Mouse (Mus musculus) heart, embryonic 14.5 days (tissue): ENCODE measurements at regions not wholly inside any gene's neighbourhood (a gene's known extent, or its start where the extent isn't known, plus 50 kb on each side); places are given as distances from the start of the nearest gene placed in this dataset.
"Not testable (repeated sequence)": the region's sequence is repeated elsewhere in the genome, so short reads cannot be mapped to it uniquely, and the experiment has no call there.

Source experiments
- ATAC-seq: fragments of 200-750 bp; cut with Nextera tagmentation; 2 replicates; pipeline ENCODE4 v1.8.0; 2017; ENCODE audit warnings: low read depth, moderate TSS enrichment; ENCODE audit not compliant: insufficient number of reproducible peaks, insufficient read depth, low FRiP score
- H3K27ac ChIP-seq, 2 experiments: fragments of 200-500 bp in 1 of 2; fragments of 300-500 bp in 1 of 2; sonication (generic) in 1 of 2; replicated peaks in 1 of 2; 2 replicates each; pipeline ENCODE4 v1.5.1; 2012 to 2014; ENCODE audit warnings: low read depth in 2 of 2, low read length in 2 of 2, control low read depth in 1 of 2, mild to moderate bottlenecking in 1 of 2, mixed read lengths in 1 of 2; ENCODE audit not compliant: control insufficient read depth in 1 of 2, insufficient read depth in 1 of 2
- H3K27me3 ChIP-seq: fragments of 300-500 bp; sonication (generic); 2 replicates; pipeline ENCODE4 v1.6.1; 2014; ENCODE audit warnings: mild to moderate bottlenecking, low read length, control low read depth; ENCODE audit not compliant: control insufficient read depth, insufficient read depth
- H3K36me3 ChIP-seq: fragments of 300-500 bp; sonication (generic); 2 replicates; pipeline ENCODE4 v1.6.1; 2014; ENCODE audit warnings: mild to moderate bottlenecking, control low read depth, low read length, mixed read lengths; ENCODE audit not compliant: control insufficient read depth, insufficient read depth
- H3K4me1 ChIP-seq, 2 experiments: fragments of 200-500 bp in 1 of 2; fragments of 300-500 bp in 1 of 2; sonication (generic) in 1 of 2; 2 replicates each; pipeline ENCODE4 v1.6.1; 2012 to 2014; ENCODE audit warnings: low read length in 2 of 2, control low read depth in 1 of 2, mixed read lengths in 1 of 2; ENCODE audit not compliant: control insufficient read depth in 2 of 2, insufficient read depth in 2 of 2
- H3K4me2 ChIP-seq: fragments of 300-500 bp; sonication (generic); 2 replicates; pipeline ENCODE4 v1.6.1; 2014; ENCODE audit warnings: mild to moderate bottlenecking, low read length
- H3K4me3 ChIP-seq, 2 experiments: fragments of 200-500 bp in 1 of 2; fragments of 300-500 bp in 1 of 2; sonication (generic) in 1 of 2; 2 replicates each; pipeline ENCODE4 v1.5.1; 2012 to 2014; ENCODE audit warnings: low read length in 2 of 2, mild to moderate bottlenecking in 2 of 2, control low read depth in 1 of 2, low read depth in 1 of 2, moderate library complexity in 1 of 2; ENCODE audit not compliant: control insufficient read depth in 1 of 2, insufficient read depth in 1 of 2
- H3K9ac ChIP-seq: fragments of 300-500 bp; sonication (generic); 2 replicates; pipeline ENCODE4 v1.6.1; 2014; ENCODE audit warnings: mild to moderate bottlenecking, low read length
- H3K9me3 ChIP-seq: fragments of 300-500 bp; sonication (generic); 2 replicates; pipeline ENCODE4 v1.6.1; 2016; ENCODE audit warnings: low read length, control low read depth; ENCODE audit not compliant: control insufficient read depth
- WGBS: fragments of 180-500 bp; shearing (Covaris S2); extraction: QIAGEN DNeasy Blood & Tissue Kit; methylation state at CpG from one replicate; pipeline ENCODE4 v1.1.7; 2014; 5-methylcytosine and 5-hydroxymethylcytosine counted together

DNA sequence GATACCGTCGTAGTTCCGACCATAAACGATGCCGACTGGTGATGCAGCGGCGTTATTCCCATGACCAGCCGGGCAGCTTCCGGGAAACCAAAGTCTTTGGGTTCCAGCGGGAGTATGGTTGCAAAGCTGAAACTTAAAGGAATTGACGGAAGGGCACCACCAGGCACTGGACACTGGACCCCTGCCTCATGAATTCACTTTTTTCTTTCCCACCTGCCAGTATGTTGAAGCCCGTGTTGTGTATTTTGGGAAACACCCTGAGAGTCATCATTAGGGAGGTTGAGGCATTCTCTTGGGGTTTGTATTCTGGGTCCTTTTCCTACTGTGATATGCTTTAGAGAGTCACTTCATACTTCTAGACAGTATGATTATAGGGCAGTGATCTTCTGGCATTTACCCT lies 197.9 kb downstream of the Samd9l start:
- H3K9me3 ChIP-seq, H3K36me3 ChIP-seq, H3K9ac ChIP-seq, ATAC-seq, H3K4me3 ChIP-seq, H3K4me2 ChIP-seq, H3K4me1 ChIP-seq, H3K27ac ChIP-seq, H3K27me3 ChIP-seq: not testable (repeated sequence)
- WGBS = 47% methylated on average over 12 of the region's 12 CpGs

DNA sequence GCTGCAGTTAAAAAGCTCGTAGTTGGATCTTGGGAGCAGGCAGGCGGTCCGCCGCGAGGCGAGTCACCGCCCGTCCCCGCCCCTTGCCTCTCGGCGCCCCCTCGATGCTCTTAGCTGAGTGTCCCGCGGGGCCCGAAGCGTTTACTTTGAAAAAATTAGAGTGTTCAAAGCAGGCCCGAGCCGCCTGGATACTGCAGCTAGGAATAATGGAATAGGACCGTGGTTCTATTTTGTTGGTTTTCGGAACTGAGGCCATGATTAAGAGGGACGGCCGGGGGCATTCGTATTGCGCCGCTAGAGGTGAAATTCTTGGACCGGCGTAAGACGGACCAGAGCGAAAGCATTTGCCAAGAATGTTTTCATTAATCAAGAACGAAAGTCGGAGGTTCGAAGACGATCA lies 198.3 kb downstream of the Samd9l start:
- 71% methylated on average over 33 of the region's 33 CpGs for WGBS

DNA sequence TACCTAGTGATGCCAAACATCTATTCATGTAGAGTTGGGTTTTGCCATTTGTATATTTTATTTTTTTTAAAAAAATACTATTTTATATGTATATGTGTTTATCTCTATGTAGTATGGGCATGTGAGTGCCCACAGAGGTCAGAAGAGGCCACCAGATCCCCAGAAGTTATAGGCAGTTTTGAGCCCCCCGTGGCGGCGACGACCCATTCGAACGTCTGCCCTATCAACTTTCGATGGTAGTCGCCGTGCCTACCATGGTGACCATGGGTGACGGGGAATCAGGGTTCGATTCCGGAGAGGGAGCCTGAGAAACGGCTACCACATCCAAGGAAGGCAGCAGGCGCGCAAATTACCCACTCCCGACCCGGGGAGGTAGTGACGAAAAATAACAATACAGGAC lies 198.8 kb downstream of the Samd9l start:
- not testable (repeated sequence) for H3K9ac ChIP-seq, ATAC-seq, H3K27ac ChIP-seq, H3K27me3 ChIP-seq, H3K4me3 ChIP-seq, H3K36me3 ChIP-seq, H3K4me1 ChIP-seq, H3K9me3 ChIP-seq, H3K4me2 ChIP-seq
- 85% methylated on average over 18 of the region's 18 CpGs for WGBS

More for the DNA sequence above, 198.3 kb downstream of the Samd9l start:
- no peaks in the 10 kb centered on the region for H3K9me3 ChIP-seq
- H3K9ac ChIP-seq = no peak overlapping the region
- H3K36me3 ChIP-seq = no peaks in the 10 kb centered on the region
- H3K27me3 ChIP-seq = no peaks in the 10 kb centered on the region
- no peak overlapping the region for H3K4me3 ChIP-seq
- no peaks in the 10 kb centered on the region for H3K4me1 ChIP-seq
- no peak for ATAC-seq
- H3K27ac ChIP-seq = no peak overlapping the region
- H3K4me2 ChIP-seq = no peak overlapping the region

DNA sequence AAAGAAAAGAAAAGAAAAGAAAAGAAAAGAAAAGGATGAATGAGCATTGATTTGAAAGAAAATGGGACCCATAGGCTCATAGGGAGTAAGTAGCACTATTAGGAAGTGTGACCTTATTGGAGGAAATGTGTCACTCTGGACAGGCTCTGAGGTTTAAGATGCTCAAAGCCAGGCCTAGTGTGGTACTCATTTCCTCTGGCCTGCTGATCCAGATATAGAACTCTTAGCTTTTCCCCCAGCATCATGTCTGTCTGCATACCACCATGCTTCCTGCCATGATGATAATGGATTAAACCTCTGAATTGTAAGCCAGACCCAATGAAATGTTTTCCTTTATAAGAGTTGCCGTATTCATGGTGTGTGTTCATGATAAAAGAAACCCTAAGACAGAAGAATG lies 206.9 kb downstream of the Samd9l start:
- peak; percentile 61; the same call in 1 of the 2 replicates for ATAC-seq
- H3K4me2 ChIP-seq = not testable (repeated sequence)
- 49% methylated on average over 1 of the region's 1 CpGs for WGBS

DNA sequence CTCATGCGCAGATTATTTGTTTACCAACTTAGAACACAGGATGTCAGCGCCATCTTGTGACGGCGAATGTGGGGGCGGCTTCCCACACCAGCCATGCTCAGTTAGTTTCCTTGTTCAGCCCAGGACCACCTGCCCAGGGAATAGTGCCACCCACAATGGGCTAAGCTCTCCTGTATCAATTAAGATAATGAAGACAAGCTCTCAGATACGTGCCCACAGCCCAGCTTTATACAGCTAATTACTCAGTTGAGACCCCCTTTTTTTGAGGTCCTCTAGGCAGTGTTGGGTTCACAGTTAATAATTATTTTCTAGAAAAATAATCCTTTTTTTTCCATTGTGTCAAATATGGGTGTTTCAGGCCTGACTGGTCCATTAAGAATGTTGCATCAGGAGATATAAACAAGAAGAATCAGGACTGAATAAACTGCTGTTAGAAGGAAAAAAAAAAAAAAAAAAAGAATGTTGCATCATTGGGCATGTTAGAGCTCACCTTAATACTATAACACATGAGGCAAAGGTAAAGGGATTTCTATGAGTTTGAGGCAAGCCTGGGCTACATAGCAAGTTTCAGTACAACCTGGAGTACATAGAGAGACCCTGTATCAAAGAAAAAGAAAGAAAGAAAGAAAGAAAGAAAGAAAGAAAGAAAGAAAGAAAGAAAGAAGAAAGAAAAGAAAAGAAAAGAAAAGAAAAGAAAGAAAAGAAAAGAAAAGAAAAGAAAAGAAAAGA lies 207.5 kb downstream of the Samd9l start:
- WGBS = 85% methylated on average over 6 of the region's 6 CpGs
- not testable (repeated sequence) for H3K27me3 ChIP-seq, H3K4me3 ChIP-seq, H3K36me3 ChIP-seq, H3K27ac ChIP-seq, H3K4me1 ChIP-seq, H3K9ac ChIP-seq, H3K9me3 ChIP-seq, H3K4me2 ChIP-seq
- peak; percentile 61; the same call in 1 of the 2 replicates for ATAC-seq

More for the DNA sequence above, 206.9 kb downstream of the Samd9l start:
- H3K9me3 ChIP-seq, H3K4me1 ChIP-seq, H3K9ac ChIP-seq, H3K4me3 ChIP-seq, H3K27ac ChIP-seq, H3K36me3 ChIP-seq, H3K27me3 ChIP-seq: not testable (repeated sequence)

DNA sequence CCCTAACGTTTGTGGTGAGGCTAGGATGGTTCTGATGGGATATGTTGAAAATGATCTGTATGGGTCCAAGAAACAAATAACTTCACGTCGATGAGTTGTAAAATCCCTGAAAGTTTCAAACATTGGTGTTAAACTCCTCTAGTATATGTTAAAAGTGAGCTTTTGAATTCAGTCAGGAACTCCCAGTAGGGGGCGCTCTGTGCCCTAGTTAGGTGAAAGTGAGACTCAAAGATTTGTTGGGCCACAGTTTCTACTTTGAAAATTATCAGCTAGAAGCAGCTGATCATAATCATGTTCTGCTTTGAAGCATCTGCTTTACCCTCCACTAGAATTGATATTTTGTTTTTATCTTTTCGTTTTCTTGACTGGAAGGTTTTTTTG lies 215.6 kb downstream of the Samd9l start:
- Histone ChIP-seq H3K27me3 (0 out of 2 replicates have a peak, but pooled peaks cover 6% of the 10 kb centered on the region), H3K4me3 (no peak overlapping the region)
- 36% methylated on average over 5 of the region's 5 CpGs for WGBS

DNA sequence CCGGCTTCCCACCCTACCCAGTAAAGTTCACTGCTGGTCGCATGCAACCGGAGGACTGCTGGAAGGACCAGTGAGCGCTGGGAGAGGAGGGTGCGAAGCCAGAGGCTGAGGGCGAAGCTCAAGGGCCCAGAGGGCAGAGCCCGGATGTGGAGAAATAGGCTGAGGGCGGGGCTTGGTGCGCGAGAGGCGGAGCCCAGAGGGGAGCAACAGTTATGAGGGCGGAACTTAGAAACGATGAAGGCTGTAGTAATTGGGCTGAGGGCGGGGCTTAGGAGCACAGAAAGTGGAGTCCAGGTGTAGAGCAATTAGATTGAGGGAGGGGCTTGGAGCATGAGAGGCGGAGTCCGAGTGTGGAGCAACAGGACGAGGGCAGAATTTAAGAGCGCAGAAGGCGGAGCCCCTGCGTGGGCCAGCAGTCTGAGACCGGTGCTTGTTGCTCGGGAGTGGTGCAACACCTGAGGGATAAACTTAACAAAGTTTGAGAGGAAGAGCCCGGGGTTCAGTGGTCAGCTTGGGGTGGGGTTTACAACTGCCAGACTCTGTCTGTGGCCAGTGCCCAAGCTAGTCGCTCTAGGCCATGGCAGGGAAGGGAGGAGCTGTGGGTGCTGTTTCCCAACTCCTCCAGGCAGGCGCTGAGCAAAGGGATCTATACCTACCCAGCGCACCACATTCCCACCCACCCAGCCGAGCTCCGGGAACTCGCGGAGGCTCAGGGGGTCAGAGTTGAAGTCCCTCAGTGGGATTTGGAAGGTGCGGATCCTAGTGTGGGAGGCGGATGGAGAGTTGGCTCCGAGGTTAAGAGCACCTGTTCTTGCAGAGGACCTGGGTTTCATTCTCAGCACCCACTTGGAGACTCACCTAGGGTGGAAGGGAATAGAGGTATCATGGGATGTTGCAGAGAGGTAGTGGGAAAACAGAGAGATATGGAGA lies 216.2 kb downstream of the Samd9l start:
- 0 out of 2 replicates have a peak, but pooled peaks cover 6% of the 10 kb centered on the region for H3K27me3 ChIP-seq
- peak overlapping the region; percentile 51 for H3K4me2 ChIP-seq
- H3K4me1 ChIP-seq = no peaks in the 10 kb centered on the region
- H3K4me3 ChIP-seq = peak overlapping the region; percentile 7 to 13
- no peaks in the 10 kb centered on the region for H3K36me3 ChIP-seq
- no peak overlapping the region for H3K9ac ChIP-seq
- peaks cover 19% of the 10 kb centered on the region for H3K9me3 ChIP-seq
- peak; percentile 63 for ATAC-seq
- WGBS = 33% methylated on average over 33 of the region's 33 CpGs
- no peak overlapping the region for H3K27ac ChIP-seq

More for the DNA sequence above, 215.6 kb downstream of the Samd9l start:
- Histone ChIP-seq H3K36me3 (no peaks in the 10 kb centered on the region), H3K9ac (no peak overlapping the region), H3K4me1 (no peaks in the 10 kb centered on the region), H3K9me3 (peaks cover 19% of the 10 kb centered on the region), H3K4me2 (no peak overlapping the region), H3K27ac (no peak overlapping the region)
- ATAC-seq = no peak; the same call in 1 of the 2 replicates
